Mouse (Mus musculus) intestine, embryonic 14.5 days (tissue): Measurements from ENCODE around the gene Ttn. TPM values are rescaled to one million over a fixed set of nuclear protein-coding genes. Genes with fewer than 3 reads are reported as not detected.

Experiments
- ATAC-seq: fragments of 200-750 bp; cut with Nextera tagmentation; replicated peaks from 2 replicates; pipeline ENCODE4 v1.8.0; 2017; ENCODE audit warnings: low read depth, moderate number of reproducible peaks, moderate TSS enrichment, moderate library complexity; ENCODE audit not compliant: low FRiP score, low TSS enrichment
- DNase-seq: peaks from one replicate; pipeline ENCODE4 v3.0.0-alpha.2; 2018; ENCODE audit warnings: low spot score
- H3K27ac ChIP-seq: fragments of 300-500 bp; sonication (generic); 2 replicates; pipeline ENCODE4 v1.5.1; 2014; ENCODE audit warnings: low read depth, mild to moderate bottlenecking, control low read depth
- H3K27me3 ChIP-seq: fragments of 300-500 bp; sonication (generic); replicated peaks from 2 replicates; pipeline ENCODE4 v1.6.1; 2014; ENCODE audit warnings: low read length, control low read depth; ENCODE audit not compliant: control insufficient read depth, insufficient read depth
- H3K36me3 ChIP-seq: fragments of 300-500 bp; sonication (generic); 2 replicates; pipeline ENCODE4 v1.6.1; 2014; ENCODE audit warnings: low read length, control low read depth; ENCODE audit not compliant: control insufficient read depth, insufficient read depth
- H3K4me1 ChIP-seq: fragments of 300-500 bp; sonication (generic); replicated peaks from 2 replicates; pipeline ENCODE4 v1.6.1; 2014; ENCODE audit warnings: low read length, control low read depth, mixed read lengths; ENCODE audit not compliant: control insufficient read depth, insufficient read depth
- H3K4me2 ChIP-seq: fragments of 300-500 bp; sonication (generic); 2 replicates; pipeline ENCODE4 v1.6.1; 2014; ENCODE audit warnings: low read length
- H3K4me3 ChIP-seq: fragments of 300-500 bp; sonication (generic); 2 replicates; pipeline ENCODE4 v1.5.1; 2014; ENCODE audit warnings: low read depth, low read length, control low read depth, mixed read lengths
- H3K9ac ChIP-seq: fragments of 300-500 bp; sonication (generic); 2 replicates; pipeline ENCODE4 v1.6.1; 2014; ENCODE audit warnings: mild to moderate bottlenecking, low read length
- H3K9me3 ChIP-seq: fragments of 300-500 bp; sonication (generic); 2 replicates; pipeline ENCODE4 v1.6.1; 2016; ENCODE audit warnings: low read length, control low read depth; ENCODE audit not compliant: control insufficient read depth
- WGBS: fragments of 180-500 bp; shearing (Covaris S2); extraction: QIAGEN DNeasy Blood & Tissue Kit; methylation state at CpG from one replicate; pipeline ENCODE4 v1.1.7; 2014; 5-methylcytosine and 5-hydroxymethylcytosine counted together
- polyA plus RNA-seq: library from polyadenylated mRNA; unstranded; fragments of >200 nt; fragmentation: Nextera tagmentation; extraction: Ambion mirVana; gene quantifications from 2 replicates; pipeline ENCODE4 v1.2.1, GENCODE M21; 2014

Gene Ttn
- polyA plus RNA-seq, 1 experiment from 2014 or later = 0.04 TPM

GRCm38 (mm10) chr2:76667200-76667599 lies 315.1 kb downstream of the Ttn start:
- Histone ChIP-seq H3K27ac (no peak overlapping the region), H3K36me3 (peaks cover 46% of the 10 kb centered on the region), H3K4me1 (no peaks in the 10 kb centered on the region), H3K27me3 (no peaks in the 10 kb centered on the region), H3K4me2 (no peak overlapping the region), H3K4me3 (no peak overlapping the region), H3K9ac (no peak overlapping the region), H3K9me3 (no peaks in the 10 kb centered on the region)
- 77% methylated on average over 5 of the region's 5 CpGs for WGBS
- ATAC-seq (no peak), DNase-seq (no peak)

DNA sequence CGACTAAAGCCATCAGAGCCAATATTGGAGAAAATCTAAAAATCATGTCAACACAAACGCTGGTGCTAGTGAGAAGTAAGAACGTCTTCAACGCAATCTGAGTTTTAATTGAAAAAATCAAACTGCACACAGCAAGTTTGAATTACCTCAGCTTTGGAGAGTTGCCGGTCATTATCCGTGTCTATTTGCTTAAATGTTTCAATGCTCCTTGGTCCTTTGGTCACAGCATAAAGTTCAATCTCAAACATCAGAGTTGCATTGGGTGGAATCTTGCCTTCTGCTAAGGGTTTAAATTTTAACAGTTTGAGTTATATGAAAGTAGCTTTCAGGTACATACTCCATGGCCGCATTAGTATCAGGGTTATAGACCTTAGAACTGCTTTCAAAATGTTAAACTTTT lies 316.8 kb downstream of the Ttn start:
- peaks cover 51% of the 10 kb centered on the region for H3K36me3 ChIP-seq

GRCm38 (mm10) chr2:76659419-76659818 lies 322.9 kb downstream of the Ttn start:
- no peaks in the 10 kb centered on the region for H3K4me1 ChIP-seq
- DNase-seq (no peak), ATAC-seq (no peak)
- no peak overlapping the region for H3K9ac ChIP-seq
- no peak overlapping the region for H3K4me3 ChIP-seq
- 53% methylated on average over 4 of the region's 8 CpGs for WGBS
- no peak overlapping the region for H3K27ac ChIP-seq
- H3K4me2 ChIP-seq = no peak overlapping the region
- H3K27me3 ChIP-seq = no peaks in the 10 kb centered on the region
- no peaks in the 10 kb centered on the region for H3K9me3 ChIP-seq
- peaks cover 23% of the 10 kb centered on the region for H3K36me3 ChIP-seq

More for the DNA sequence above, 316.8 kb downstream of the Ttn start:
- Histone ChIP-seq H3K9ac (no peak overlapping the region), H3K4me1 (no peaks in the 10 kb centered on the region), H3K27me3 (no peaks in the 10 kb centered on the region), H3K4me2 (no peak overlapping the region), H3K27ac (no peak overlapping the region), H3K9me3 (no peaks in the 10 kb centered on the region), H3K4me3 (no peak overlapping the region)
- ATAC-seq (no peak), DNase-seq (no peak)
- WGBS = 94% methylated on average over 7 of the region's 7 CpGs

DNA sequence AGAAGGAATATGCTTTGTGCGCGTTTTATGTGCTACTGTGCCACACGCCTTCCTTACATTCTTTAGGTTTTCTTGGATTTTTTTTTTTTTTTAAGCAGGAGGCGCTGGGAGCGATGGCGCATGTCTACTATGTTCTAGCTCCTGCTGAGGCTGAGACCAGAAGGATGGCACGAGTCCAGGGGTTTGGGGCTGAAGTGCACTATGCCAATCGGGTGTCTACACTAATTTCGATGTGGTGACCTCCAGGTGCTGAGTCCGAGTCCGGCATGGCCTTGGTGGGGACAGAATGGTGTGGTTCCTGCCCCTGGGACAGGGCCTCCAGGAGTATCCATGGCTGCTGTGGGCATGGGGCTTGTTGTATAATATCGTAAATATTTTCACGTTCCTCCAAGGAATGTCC lies 323.8 kb downstream of the Ttn start:
- DNase-seq (no peak), ATAC-seq (no peak)
- Histone ChIP-seq H3K9ac (no peak overlapping the region), H3K4me3 (no peak overlapping the region), H3K36me3 (peaks cover 17% of the 10 kb centered on the region), H3K27ac (no peak overlapping the region), H3K4me2 (no peak overlapping the region), H3K27me3 (no peaks in the 10 kb centered on the region), H3K9me3 (no peaks in the 10 kb centered on the region), H3K4me1 (no peaks in the 10 kb centered on the region)
- 71% methylated on average over 13 of the region's 13 CpGs for WGBS

- DNase-seq (no peak), ATAC-seq (no peak)
- no peaks in the 10 kb centered on the region for H3K9me3 ChIP-seq
- H3K4me2 ChIP-seq = no peak overlapping the region
- no peak overlapping the region for H3K27ac ChIP-seq
- WGBS = 13% methylated on average over 1 of the region's 1 CpGs
- H3K4me1 ChIP-seq = no peaks in the 10 kb centered on the region
- H3K4me3 ChIP-seq = no peak overlapping the region
- H3K9ac ChIP-seq = no peak overlapping the region
- H3K27me3 ChIP-seq = no peaks in the 10 kb centered on the region
- no peaks in the 10 kb centered on the region for H3K36me3 ChIP-seq
These were observed 326.4 kb downstream of the Ttn start for GRCm38 (mm10) chr2:76655982-76656381.

GRCm38 (mm10) chr2:76655444-76655843 lies 326.9 kb downstream of the Ttn start:
- Histone ChIP-seq H3K4me2 (no peak overlapping the region), H3K27me3 (no peaks in the 10 kb centered on the region), H3K36me3 (no peaks in the 10 kb centered on the region), H3K9ac (no peak overlapping the region), H3K27ac (no peak overlapping the region), H3K4me3 (no peak overlapping the region), H3K4me1 (no peaks in the 10 kb centered on the region), H3K9me3 (no peaks in the 10 kb centered on the region)
- 74% methylated on average over 3 of the region's 3 CpGs for WGBS
- ATAC-seq (no peak), DNase-seq (no peak)

DNA sequence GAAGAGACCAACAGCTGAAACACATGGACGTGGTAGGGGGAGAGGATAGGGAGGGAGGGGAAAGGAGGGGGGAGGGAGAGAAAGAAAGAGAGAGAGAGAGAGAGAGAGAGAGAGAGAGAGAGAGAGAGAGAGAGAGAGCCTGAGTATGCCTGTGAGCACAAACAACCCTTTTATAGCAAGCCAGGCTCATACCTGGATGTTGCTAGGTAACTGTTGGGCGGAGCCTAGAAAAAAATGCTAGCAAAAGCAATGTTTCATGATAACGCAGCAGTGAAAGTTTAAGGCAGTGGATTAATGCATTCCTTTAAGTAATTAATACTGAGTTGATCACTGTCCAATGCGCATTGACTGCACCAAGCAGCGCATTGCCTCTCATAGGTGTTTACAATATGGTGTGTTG lies 327.7 kb downstream of the Ttn start:
- Histone ChIP-seq H3K36me3 (no peaks in the 10 kb centered on the region), H3K4me2 (no peak overlapping the region), H3K9ac (no peak overlapping the region), H3K9me3 (no peaks in the 10 kb centered on the region), H3K4me3 (no peak overlapping the region), H3K27me3 (no peaks in the 10 kb centered on the region), H3K4me1 (no peaks in the 10 kb centered on the region), H3K27ac (no peak overlapping the region)
- ATAC-seq (0 out of 2 replicates have a peak, but pooled peaks have one; percentile 40), DNase-seq (no peak)
- 74% methylated on average over 5 of the region's 5 CpGs for WGBS

Other genes with a start within 250 kb of the Ttn start
- 7.2 and 7.4 TPM in 2 replicates for gene Ccdc141, start 188.1 kb upstream of the Ttn start, polyA plus RNA-seq